Mouse (Mus musculus) kidney, adult 8-10 months (tissue): ENCODE data around the gene Gngt2.

Source experiments
- DNase-seq, 2 experiments: peaks; one replicate each; pipeline ENCODE4 v3.0.0; 2022

The Gngt2 gene

GRCm38 (mm10) chr11:95840694-95841497 lies 3.9 kb downstream of the Gngt2 start:
- no peak for DNase-seq

DNA sequence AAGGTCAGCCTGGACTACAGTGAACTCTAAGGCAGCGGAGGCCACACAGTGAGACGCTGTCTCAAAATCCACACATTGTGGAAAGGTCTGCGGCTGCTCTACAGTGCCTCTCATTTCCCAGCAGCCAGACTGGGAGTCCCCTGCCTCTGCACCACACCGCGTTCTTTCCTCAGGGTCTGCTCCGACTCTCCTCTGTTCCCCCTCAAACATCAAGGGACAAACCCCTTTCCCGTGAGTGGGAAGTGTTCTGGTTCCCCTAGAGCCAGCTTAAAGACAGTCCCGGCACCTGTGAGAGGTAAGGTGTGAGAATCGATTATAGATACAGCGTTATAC lies 4.4 kb downstream of the Gngt2 start:
- DNase-seq: no peak

GRCm38 (mm10) chr11:95842074-95842681 lies 5.2 kb downstream of the Gngt2 start, which contains the start of gene Abi3:
Abi3 (minus strand) TSS chr11:95842476.
- DNase-seq: peak in 1 of 2 experiments; percentile 44

GRCm38 (mm10) chr11:95842953-95843352 lies 5.9 kb downstream of the Gngt2 start:
- DNase-seq: no peak

DNA sequence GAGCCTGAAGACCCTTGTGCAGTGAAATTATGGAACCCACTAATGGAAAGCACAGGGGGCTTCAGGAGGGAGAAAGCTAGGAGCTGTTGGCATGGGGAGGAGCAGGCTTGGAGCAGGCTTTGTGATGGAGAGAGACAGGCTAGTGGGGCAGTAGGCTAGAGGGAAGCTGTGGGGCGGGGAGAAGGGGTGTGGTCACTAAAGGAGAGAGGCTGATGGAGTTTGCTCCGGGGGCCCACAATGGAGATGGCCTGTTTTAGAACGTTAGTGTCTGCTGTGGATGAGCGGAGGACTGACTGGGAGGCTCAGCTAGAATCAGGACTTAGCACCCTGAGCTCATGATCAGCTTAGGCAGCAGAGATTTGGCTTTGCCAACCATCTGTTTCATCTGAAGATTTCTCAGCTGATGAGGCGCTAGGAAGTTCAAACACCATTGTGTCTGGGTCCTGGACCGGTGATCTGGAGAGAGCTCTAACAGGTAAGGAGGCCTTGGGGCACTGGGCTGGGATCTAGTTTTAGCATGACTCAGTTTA lies 6.5 kb downstream of the Gngt2 start:
- no peak for DNase-seq

DNA sequence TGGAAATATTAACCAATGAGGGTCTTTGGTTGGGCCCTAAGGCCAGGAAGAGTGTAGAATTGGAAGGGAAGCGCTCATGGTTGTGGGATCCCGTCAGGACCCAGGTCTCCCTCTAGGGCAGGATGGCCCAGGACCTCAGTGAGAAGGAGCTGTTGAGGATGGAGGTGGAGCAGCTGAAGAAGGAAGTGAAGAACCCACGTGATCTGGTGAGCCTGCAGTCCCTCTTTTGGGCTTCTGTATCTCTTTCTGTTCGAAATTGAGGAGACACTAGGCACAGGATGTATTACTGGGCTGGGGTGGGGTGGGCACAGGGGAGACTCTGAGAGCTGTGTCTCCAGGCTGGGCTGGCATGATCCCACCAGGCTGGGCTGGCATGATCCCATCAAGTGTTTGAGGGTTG lies 7.9 kb downstream of the Gngt2 start:
- DNase-seq: no peak

DNA sequence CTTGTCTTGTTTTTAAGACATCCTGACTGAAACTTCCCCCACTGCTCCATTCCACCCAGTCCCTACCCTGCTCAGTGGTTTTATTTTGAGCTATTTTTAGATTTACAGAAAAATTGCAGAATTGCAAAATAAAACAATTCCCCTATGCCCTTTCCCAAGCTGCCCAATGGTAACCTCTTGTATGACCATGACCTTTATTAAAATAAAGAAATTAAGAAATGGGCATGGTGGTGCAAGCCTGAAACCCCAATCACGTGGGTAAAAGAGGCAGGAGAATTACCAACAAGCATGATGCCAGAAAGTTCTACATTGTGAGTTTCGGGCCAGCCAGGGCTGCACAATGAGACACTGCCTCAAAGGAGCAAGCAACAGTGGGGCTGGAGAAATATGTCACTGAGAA lies 13.9 kb downstream of the Gngt2 start:
- DNase-seq: no peak

- peak; percentile 62 to 81 for DNase-seq
Observed at GRCm38 (mm10) chr11:95853684-95854083, 16.7 kb downstream of the Gngt2 start.

- DNase-seq: no peak
Observed at GRCm38 (mm10) chr11:95857306-95857705, 20.3 kb downstream of the Gngt2 start.

- DNase-seq: no peak
Observed at GRCm38 (mm10) chr11:95857716-95858527, 20.9 kb downstream of the Gngt2 start.

- DNase-seq: peak; percentile 97 to 98
Observed at GRCm38 (mm10) chr11:95858528-95859467, 21.8 kb downstream of the Gngt2 start.

GRCm38 (mm10) chr11:95859468-95859855 lies 22.4 kb downstream of the Gngt2 start:
- DNase-seq: peak in 1 of 2 experiments; percentile 73

DNA sequence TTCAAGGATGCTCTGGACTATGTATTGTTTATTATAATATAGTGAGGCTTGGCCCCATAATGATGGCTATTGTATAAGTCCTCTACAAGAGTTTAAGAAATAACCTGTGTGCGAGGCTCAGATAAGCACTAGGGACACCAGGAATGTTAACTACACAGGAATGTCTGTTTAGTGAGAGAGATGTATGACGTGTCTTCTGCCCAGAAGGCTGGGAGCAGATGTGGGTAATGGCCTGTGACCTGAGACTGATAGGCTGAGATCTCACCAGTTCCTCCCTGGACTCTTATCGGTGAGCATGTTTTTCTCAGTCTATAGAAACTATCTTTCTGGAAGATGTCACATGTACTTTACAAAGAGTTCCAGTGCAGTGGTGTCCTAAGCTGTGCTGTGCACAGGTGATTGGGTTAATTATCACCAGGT lies 23.1 kb downstream of the Gngt2 start:
- no peak for DNase-seq

DNA sequence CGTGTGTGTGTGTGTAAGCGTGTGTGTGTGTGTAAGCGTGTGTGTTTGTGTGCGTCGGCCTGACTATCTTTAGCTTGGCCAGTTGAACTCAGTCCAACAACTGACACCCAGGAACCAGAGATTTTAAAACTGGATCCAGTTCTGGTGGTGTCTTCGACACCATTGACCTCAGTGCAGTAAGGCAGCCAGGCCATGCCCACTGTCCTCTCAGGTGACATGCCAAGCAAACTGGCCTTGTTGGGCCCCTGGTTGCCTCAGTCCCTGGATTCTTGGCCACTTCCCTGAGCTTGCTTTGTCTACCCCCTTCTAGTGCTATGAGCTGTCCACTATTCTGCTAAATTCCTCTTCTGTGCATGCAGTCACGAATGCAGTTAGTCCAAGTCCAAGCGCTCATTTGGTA lies 24.4 kb downstream of the Gngt2 start:
- no peak for DNase-seq

DNA sequence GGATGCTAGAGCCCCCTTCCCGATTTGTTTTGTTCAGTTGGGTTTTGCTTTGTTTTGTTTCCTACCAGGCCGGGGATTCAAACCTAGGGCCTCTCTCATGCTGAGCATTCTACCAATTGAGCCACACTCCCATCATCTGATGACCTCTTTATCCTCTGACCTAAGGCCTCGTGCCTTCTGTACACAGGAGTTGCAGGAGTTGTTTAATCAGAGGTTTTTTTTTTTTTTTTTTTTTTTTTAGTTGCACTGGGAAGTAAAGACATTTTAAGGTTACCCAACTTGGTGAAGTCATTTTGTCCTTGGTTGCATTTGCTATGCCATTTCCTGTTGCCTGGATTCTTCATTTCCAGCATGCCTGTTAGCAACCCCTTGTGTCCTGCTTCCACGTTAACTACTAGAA lies 32.4 kb downstream of the Gngt2 start:
- DNase-seq: no peak

DNA sequence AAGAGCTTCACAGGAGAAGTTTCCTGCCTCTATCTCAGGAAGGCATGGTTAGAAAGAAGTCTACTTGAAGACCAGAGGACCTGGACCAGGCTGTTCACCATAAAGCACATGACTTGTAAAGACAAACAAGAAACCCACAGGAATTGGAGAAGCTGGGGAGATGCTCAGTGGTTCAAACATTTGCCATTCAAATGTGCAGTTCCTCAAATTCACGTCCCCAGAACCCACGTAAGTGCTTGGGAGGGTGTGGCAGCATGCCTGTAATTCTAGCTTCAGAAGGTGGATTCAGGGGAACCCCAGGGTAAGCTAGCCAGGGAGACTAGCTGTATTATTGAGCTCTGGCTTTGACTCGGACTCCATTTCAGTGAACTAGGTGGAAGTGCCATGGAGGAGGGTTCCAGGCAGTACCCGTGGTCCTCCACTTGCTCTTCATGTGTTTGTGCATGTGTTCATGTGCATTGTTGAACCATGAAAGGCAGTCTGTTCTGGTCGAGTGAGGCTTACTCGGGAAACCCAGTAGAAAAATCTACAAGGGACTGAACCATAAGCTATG lies 33.0 kb downstream of the Gngt2 start:
- no peak for DNase-seq

DNA sequence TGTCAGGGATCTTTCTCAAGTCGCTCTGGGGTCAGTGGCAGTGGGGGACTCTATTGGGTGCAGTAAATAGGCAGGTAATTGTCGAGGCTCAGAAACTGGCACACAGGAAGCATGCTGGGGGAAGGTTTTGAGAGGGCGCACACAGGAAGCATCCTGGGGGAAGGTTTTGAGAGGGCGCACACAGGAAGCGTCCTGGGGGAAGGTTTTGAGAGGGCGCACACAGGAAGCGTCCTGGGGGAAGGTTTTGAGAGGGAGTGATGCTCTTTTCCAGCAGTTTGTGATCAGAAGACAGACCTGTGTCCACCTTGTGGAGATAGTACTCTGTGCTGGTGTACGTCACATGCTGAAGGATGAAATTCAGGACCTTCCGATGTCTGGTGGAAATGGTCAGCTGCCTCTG lies 38.8 kb downstream of the Gngt2 start:
- no peak for DNase-seq

DNA sequence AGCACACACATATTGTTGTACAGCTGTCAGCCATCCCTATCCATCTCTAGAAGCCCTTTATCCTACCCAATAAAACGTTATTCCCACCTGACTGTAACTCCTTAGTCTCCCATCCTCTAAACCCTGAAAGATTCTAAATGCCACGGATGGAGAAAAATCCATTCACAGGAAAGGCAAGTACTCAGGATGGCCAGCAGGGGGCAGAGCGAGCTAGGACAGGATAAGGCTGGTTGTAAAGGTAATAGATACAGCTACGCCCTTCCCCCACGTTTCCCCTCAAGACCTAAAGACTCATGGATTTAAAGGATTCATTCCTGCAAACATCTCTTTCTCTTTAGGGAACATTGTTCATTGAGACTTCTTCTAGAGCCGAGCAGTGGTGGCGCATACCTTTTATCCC lies 39.3 kb downstream of the Gngt2 start:
- DNase-seq: peak in 1 of 2 experiments; percentile 41

DNA sequence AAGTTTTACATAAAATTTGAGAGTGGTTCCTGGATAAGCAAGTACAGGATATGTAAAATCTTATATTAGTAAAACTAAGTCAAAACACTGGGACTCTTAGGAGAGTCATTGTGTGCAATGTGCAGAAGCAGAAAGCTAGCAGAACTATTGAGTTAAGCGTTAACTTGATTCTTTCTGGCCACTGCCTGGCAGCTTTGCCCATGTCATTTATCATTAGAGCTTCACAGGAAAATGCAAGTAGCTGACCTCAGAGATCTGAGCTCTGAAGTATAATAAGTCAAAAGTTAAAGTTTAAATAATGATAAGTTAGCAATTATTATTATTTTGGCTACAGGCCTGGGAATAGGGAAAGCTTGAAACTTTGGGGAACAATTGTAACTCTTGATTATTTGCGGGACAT lies 42.8 kb downstream of the Gngt2 start:
- DNase-seq: peak in 1 of 2 experiments; percentile 19

- no peak for DNase-seq
Observed at GRCm38 (mm10) chr11:95890462-95891051, 53.5 kb downstream of the Gngt2 start.
